Mouse (Mus musculus): Measurements from ENCODE around the gene Eme1.

Eme1 gene

DNA sequence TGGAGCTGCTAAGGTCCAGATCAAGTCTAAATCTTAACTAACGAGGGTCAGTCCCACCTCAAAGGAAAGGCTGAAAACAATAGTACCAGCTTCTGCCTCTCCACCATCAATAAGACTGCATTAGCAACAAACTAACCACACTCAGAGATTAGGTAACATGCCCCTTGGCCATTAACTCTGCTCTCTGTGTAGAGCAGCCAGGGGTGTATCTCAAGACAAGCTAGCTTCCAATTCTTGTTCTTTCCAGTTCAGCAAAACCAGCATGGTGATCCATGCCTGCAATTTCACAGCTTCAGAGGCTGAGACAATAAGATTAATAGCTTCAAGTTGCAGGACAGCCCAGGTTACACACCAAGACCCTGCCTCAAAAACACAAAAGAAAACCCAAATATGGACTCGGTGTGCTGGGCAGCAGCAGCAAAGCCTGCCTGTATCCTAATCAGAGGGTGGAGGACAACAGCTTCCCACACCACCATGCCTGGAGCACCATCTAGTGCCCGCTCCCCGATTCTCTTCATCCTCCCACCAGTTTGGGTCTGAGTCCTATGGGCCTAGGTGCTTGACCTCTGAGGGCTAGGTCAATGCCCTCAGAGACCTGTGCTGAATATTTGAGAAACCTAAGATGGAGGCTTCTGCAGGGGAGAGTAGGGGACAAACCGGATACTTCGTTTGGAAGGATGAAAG, 55.2 kb downstream of the Eme1 start:
- no peak for DNase-seq (ENCODE audit: extremely low spot score)

DNA sequence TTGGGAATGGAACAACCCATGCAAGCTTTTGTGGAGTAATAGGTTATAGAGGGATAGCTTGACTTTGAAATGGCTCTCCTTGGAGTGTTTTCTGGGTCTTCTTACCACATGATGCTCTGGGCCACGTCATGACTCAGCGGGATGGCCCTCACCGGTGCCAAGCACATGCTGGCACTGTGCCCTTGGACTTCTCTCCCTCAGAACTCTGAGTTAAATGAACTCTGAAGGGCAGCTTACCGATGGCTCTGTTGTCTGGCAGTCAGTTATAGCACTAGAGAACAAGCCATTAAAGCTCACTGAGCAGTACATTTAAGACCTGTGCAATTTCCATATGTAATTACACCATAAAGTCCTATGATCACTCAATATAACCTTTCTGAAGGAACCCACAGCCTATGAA, 56.4 kb downstream of the Eme1 start:
- no peak for DNase-seq (ENCODE audit: extremely low spot score)

DNA sequence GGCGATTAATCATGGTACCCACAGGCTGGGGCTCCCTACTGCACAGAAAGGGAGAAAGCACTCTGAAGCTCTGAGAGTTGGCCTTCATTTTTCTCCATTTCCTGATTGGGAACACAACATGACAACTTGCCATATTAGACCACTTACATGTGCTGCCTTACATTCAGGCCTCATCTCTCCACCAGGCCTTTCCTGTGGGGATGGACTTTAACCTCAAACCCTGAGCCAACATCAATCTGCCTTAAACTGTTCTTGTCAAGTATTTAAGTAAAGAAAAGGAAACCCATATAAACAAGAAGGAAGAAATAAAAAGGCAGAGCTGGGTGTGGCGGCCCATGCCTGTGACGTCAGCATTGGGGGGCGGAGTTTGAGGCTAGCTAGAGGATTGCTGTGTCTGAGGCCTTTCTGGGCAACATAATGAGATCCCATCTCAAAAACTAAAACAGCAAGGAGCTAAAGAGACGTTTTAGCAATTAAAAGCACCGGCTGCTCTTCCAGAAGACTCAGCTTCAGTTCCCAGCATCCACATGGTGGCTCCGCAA, 57.4 kb downstream of the Eme1 start:
- no peak for DNase-seq (ENCODE audit: extremely low spot score)

All from embryo, embryonic 9.5 days (tissue).